Mouse (Mus musculus) embryonic facial prominence, embryonic 12.5 days (tissue): ENCODE measurements around the gene Fbxl5. TPM values are rescaled to one million over a fixed set of nuclear protein-coding genes. Genes with fewer than 3 reads are reported as not detected.

ENCODE experiments used
- ATAC-seq: fragments of 200-750 bp; cut with Nextera tagmentation; 2 replicates; pipeline ENCODE4 v1.8.0; 2017; ENCODE audit not compliant: insufficient number of reproducible peaks, insufficient read depth, low FRiP score, low TSS enrichment
- H3K27ac ChIP-seq: fragments of 300-500 bp; sonication (generic); 2 replicates; pipeline ENCODE4 v1.5.1; 2016; ENCODE audit warnings: mild to moderate bottlenecking
- H3K27me3 ChIP-seq: fragments of 300-500 bp; sonication (generic); 2 replicates; pipeline ENCODE4 v1.6.1; 2016; ENCODE audit warnings: mild to moderate bottlenecking, moderate library complexity
- H3K36me3 ChIP-seq: fragments of 300-500 bp; sonication (generic); 2 replicates; pipeline ENCODE4 v1.6.1; 2016; ENCODE audit warnings: mild to moderate bottlenecking
- H3K4me1 ChIP-seq: fragments of 300-500 bp; sonication (generic); 2 replicates; pipeline ENCODE4 v1.6.1; 2016
- H3K4me2 ChIP-seq: fragments of 300-500 bp; sonication (generic); replicated peaks from 2 replicates; pipeline ENCODE4 v1.6.1; 2016; ENCODE audit warnings: mild to moderate bottlenecking, moderate library complexity
- H3K4me3 ChIP-seq: fragments of 300-500 bp; sonication (generic); 2 replicates; pipeline ENCODE4 v1.5.1; 2016; ENCODE audit warnings: mild to moderate bottlenecking
- H3K9ac ChIP-seq: fragments of 300-500 bp; sonication (generic); 2 replicates; pipeline ENCODE4 v1.6.1; 2016; ENCODE audit warnings: mild to moderate bottlenecking, moderate library complexity
- H3K9me3 ChIP-seq: fragments of 300-500 bp; sonication (generic); 2 replicates; pipeline ENCODE4 v1.6.1; 2016; ENCODE audit warnings: mild to moderate bottlenecking, moderate library complexity
- WGBS: fragments of 180-500 bp; shearing (Covaris S2); methylation state at CpG from one replicate; pipeline ENCODE4 v1.1.7; 2016; 5-methylcytosine and 5-hydroxymethylcytosine counted together
- polyA plus RNA-seq: library from polyadenylated mRNA; unstranded; fragments of >200 nt; fragmentation: Nextera tagmentation; extraction: Ambion mirVana; gene quantifications from 2 replicates; pipeline ENCODE4 v1.2.1, GENCODE M21; 2016

Fbxl5 gene
- polyA plus RNA-seq, 1 experiment from 2014 or later, result 62.7 TPM

GRCm38 (mm10) chr5:43776407-43776806 is 45.0 kb downstream of the Fbxl5 start:
- H3K9ac ChIP-seq, result no peak overlapping the region
- no peaks in the 10 kb centered on the region for H3K36me3 ChIP-seq
- no peak overlapping the region for H3K4me2 ChIP-seq
- H3K27ac ChIP-seq, result no peak overlapping the region
- H3K4me1 ChIP-seq, result peaks cover 5% of the 10 kb centered on the region
- no peak overlapping the region for H3K4me3 ChIP-seq
- H3K9me3 ChIP-seq, result no peaks in the 10 kb centered on the region
- ATAC-seq, result no peak
- no peaks in the 10 kb centered on the region for H3K27me3 ChIP-seq

- peaks cover 25% of the 10 kb centered on the region for H3K36me3 ChIP-seq
- no peak overlapping the region for H3K9ac ChIP-seq
- 90% methylated on average over 3 of the region's 3 CpGs for WGBS
- ATAC-seq, result no peak
- H3K4me2 ChIP-seq, result no peak overlapping the region
- no peaks in the 10 kb centered on the region for H3K4me1 ChIP-seq
- H3K4me3 ChIP-seq, result no peak overlapping the region
- H3K9me3 ChIP-seq, result no peaks in the 10 kb centered on the region
- no peaks in the 10 kb centered on the region for H3K27me3 ChIP-seq
- H3K27ac ChIP-seq, result no peak overlapping the region
Observed at GRCm38 (mm10) chr5:43771555-43771954, 49.9 kb downstream of the Fbxl5 start.

- H3K9ac ChIP-seq, result no peak overlapping the region
- no peak overlapping the region for H3K4me3 ChIP-seq
- H3K27ac ChIP-seq, result no peak overlapping the region
- H3K36me3 ChIP-seq, result peaks cover 28% of the 10 kb centered on the region
- no peaks in the 10 kb centered on the region for H3K4me1 ChIP-seq
- no peaks in the 10 kb centered on the region for H3K9me3 ChIP-seq
- no peaks in the 10 kb centered on the region for H3K27me3 ChIP-seq
- no peak overlapping the region for H3K4me2 ChIP-seq
- 87% methylated on average over 3 of the region's 3 CpGs for WGBS
- no peak for ATAC-seq
Observed at GRCm38 (mm10) chr5:43770618-43771354, 50.7 kb downstream of the Fbxl5 start.

- no peak overlapping the region for H3K9ac ChIP-seq
- H3K4me3 ChIP-seq, result no peak overlapping the region
- H3K27me3 ChIP-seq, result no peaks in the 10 kb centered on the region
- H3K27ac ChIP-seq, result no peak overlapping the region
- no peaks in the 10 kb centered on the region for H3K4me1 ChIP-seq
- 76% methylated on average over 3 of the region's 3 CpGs for WGBS
- ATAC-seq, result no peak
- H3K4me2 ChIP-seq, result no peak overlapping the region
- peaks cover 5% of the 10 kb centered on the region; the same call in 1 of the 2 replicates for H3K36me3 ChIP-seq
- H3K9me3 ChIP-seq, result no peaks in the 10 kb centered on the region
Observed at GRCm38 (mm10) chr5:43749092-43749491, 72.3 kb downstream of the Fbxl5 start.

GRCm38 (mm10) chr5:43748039-43748438 is 73.4 kb downstream of the Fbxl5 start:
- Histone ChIP-seq H3K9ac (no peak overlapping the region), H3K4me3 (no peak overlapping the region), H3K27me3 (no peaks in the 10 kb centered on the region), H3K27ac (no peak overlapping the region), H3K36me3 (peaks cover 7% of the 10 kb centered on the region; the same call in 1 of the 2 replicates), H3K9me3 (no peaks in the 10 kb centered on the region), H3K4me2 (no peak overlapping the region), H3K4me1 (no peaks in the 10 kb centered on the region)
- ATAC-seq, result no peak
- 91% methylated on average over 4 of the region's 4 CpGs for WGBS

GRCm38 (mm10) chr5:43745156-43745555 is 76.3 kb downstream of the Fbxl5 start:
- Histone ChIP-seq H3K9ac (no peak overlapping the region), H3K4me1 (no peaks in the 10 kb centered on the region), H3K27ac (no peak overlapping the region), H3K36me3 (peaks cover 17% of the 10 kb centered on the region), H3K27me3 (no peaks in the 10 kb centered on the region), H3K4me2 (no peak overlapping the region), H3K4me3 (no peak overlapping the region), H3K9me3 (no peaks in the 10 kb centered on the region)
- WGBS, result 50% methylated on average over 5 of the region's 5 CpGs
- no peak for ATAC-seq

GRCm38 (mm10) chr5:43744187-43744586 is 77.3 kb downstream of the Fbxl5 start:
- no peaks in the 10 kb centered on the region for H3K27me3 ChIP-seq
- H3K9me3 ChIP-seq, result no peaks in the 10 kb centered on the region
- H3K4me3 ChIP-seq, result no peak overlapping the region
- WGBS, result 91% methylated on average over 1 of the region's 1 CpGs
- no peaks in the 10 kb centered on the region for H3K4me1 ChIP-seq
- no peak overlapping the region for H3K9ac ChIP-seq
- no peak for ATAC-seq
- peaks cover 14% of the 10 kb centered on the region for H3K36me3 ChIP-seq
- H3K4me2 ChIP-seq, result no peak overlapping the region
- no peak overlapping the region for H3K27ac ChIP-seq

GRCm38 (mm10) chr5:43732381-43732780 is 89.1 kb downstream of the Fbxl5 start:
- no peak overlapping the region for H3K4me2 ChIP-seq
- peaks cover 30% of the 10 kb centered on the region for H3K36me3 ChIP-seq
- no peak overlapping the region for H3K27ac ChIP-seq
- WGBS, result 83% methylated on average over 8 of the region's 8 CpGs
- H3K27me3 ChIP-seq, result no peaks in the 10 kb centered on the region
- ATAC-seq, result no peak
- no peaks in the 10 kb centered on the region for H3K9me3 ChIP-seq
- no peak overlapping the region for H3K9ac ChIP-seq
- no peak overlapping the region for H3K4me3 ChIP-seq
- no peaks in the 10 kb centered on the region for H3K4me1 ChIP-seq

GRCm38 (mm10) chr5:43728375-43729165 is 92.9 kb downstream of the Fbxl5 start:
- H3K27me3 ChIP-seq, result no peaks in the 10 kb centered on the region
- H3K4me1 ChIP-seq, result no peaks in the 10 kb centered on the region
- no peak for ATAC-seq
- 86% methylated on average over 11 of the region's 11 CpGs for WGBS
- H3K36me3 ChIP-seq, result peaks cover 24% of the 10 kb centered on the region
- H3K9ac ChIP-seq, result no peak overlapping the region
- H3K9me3 ChIP-seq, result no peaks in the 10 kb centered on the region
- no peak overlapping the region for H3K27ac ChIP-seq
- H3K4me3 ChIP-seq, result no peak overlapping the region
- no peak overlapping the region for H3K4me2 ChIP-seq

- ATAC-seq, result no peak
- 86% methylated on average over 7 of the region's 7 CpGs for WGBS
Observed at GRCm38 (mm10) chr5:43723830-43724229, 97.6 kb downstream of the Fbxl5 start.

GRCm38 (mm10) chr5:43722452-43722783 is 99.0 kb downstream of the Fbxl5 start:
- Histone ChIP-seq H3K4me3 (no peak overlapping the region), H3K4me2 (no peak overlapping the region), H3K36me3 (peaks cover 37% of the 10 kb centered on the region), H3K27ac (no peak overlapping the region), H3K9ac (no peak overlapping the region), H3K27me3 (no peaks in the 10 kb centered on the region), H3K9me3 (no peaks in the 10 kb centered on the region), H3K4me1 (no peaks in the 10 kb centered on the region)
- ATAC-seq, result no peak
- WGBS, result 87% methylated on average over 6 of the region's 6 CpGs

More at GRCm38 (mm10) chr5:43723830-43724229, 97.6 kb downstream of the Fbxl5 start:
- Histone ChIP-seq H3K27me3 (no peaks in the 10 kb centered on the region), H3K4me3 (no peak overlapping the region), H3K27ac (no peak overlapping the region), H3K36me3 (peaks cover 28% of the 10 kb centered on the region), H3K9me3 (no peaks in the 10 kb centered on the region), H3K9ac (no peak overlapping the region), H3K4me2 (no peak overlapping the region), H3K4me1 (no peaks in the 10 kb centered on the region)
